Mouse (Mus musculus) layer of hippocampus, adult 9-11 months (tissue): Measurements from ENCODE around the gene Hsdl1.

ENCODE experiments used
- DNase-seq: peaks from one replicate; pipeline ENCODE4 v3.0.0; 2022

The Hsdl1 gene

DNA sequence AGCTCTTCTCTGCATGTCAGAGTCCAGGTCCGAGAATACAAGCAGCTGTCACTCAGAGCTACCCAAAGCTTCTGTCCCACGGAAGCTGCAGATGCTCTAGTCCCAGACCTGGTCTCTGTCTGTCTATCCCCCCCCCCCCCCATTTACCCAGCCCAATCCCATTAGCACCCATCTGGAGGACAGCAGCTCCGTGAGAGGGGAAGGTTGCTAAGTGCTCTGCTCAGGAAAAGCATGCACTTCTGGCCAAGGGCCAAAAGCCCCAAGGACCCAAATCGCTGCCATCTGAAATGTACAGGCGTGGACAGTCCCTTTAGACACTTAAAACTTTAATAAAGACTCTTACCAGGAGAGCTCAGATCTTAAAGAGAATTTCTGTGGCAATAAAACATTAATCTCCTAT is 58.3 kb downstream of the Hsdl1 start:
- no peak for DNase-seq

DNA sequence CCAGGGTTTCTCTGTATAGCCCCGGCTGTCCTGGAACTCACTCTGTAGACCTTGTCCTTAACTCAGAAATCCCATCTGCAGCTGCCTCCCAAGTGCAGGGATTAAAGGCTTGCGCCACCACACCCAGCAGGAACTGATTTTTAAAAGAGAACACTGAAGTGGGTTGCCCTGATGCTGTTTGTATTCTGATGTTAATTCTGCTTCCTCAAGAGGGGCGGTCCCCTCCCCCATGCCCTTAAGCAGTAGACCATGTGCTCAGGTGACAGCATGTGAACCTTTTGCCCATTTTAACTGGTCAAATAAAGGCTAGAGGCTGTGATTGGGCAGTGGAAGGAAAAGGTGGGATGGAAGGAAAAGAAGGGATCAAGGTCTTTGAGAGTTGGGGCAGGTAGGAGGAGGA is 59.2 kb downstream of the Hsdl1 start:
- DNase-seq = no peak

DNA sequence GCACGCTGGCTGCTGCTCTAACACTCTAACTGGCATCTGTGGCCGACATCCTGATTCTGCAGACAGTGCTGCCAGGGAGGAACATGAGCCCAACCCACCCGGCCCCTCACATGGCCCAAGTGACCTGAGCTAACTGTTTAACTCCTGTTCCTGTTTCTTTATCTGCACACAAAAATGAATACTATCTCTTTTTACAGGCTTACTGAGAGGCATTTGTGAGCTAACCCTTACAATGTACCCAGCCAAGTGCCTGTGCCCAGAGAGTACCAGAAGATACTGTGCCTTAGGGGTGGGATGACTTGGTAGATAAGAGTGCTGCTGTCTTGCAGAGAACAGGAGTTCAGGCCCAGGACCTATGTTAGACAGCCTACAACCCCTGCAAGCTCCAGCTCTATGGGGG is 60.0 kb downstream of the Hsdl1 start:
- no peak for DNase-seq

DNA sequence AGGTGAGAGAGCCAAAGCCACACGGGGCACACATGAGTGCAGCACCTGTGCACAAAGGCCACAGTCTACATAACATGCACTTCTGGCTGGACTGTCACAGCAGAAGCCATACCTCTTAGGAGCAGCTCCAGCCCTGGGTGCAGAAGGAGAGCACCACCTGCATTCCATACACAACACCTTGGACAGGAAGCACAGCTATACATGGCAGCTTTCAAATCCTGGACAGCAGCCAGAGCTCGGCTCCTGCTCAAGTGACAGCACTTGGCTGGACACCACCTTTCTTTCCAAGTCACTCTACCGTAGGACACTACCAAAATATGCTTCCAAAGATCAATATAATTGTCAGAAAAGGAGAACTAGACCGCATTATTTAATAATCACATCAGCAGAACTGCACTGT is 61.6 kb downstream of the Hsdl1 start:
- DNase-seq = no peak
